Comparison of ENCODE assay signal across 8 mouse cellular contexts in the genomic region with DNA sequence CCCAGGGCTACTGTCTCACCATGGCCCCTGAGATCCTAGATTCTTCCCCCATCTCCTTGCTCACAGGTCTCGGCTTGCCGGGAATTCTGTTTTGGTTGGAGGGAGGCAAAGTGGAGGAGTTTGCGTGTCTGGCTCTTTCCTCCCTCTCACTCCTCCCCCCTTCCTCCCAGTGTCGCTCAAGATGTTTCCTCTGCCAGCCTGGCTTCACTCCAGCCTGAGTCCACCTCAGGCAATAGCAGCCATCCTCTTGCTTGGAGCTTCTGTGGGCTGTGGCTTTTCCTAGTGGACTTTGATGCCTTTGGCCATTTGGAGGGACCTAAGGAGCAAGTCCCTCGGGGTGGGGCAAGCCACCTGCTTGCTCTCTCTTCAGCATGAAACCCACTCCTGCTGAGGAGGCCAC. TPM values are rescaled to one million over a fixed set of nuclear protein-coding genes. Genes with fewer than 3 reads are reported as not detected.
A peak's percentile ranks its signal among the peaks of the same experiment; 100 is the strongest.
DNase-seq lines count a peak whose midpoint lies in the region; ATAC-seq and TF ChIP-seq lines count a peak whose summit lies in the region.
"Had no signal": no experiment of that assay in that cellular context is flagged by ENCODE, and none has a peak within 500 bp of the region (broad histone marks: within the 10 kb centered on the region; RNA-seq: fewer than 3 reads in every experiment).

No protein-coding gene starts in this region.

- H3K9me3 ChIP-seq in kidney, embryonic 16.5 days (ENCODE audit: low read length): no peaks in the 10 kb centered on the region
- no peaks in the 10 kb centered on the region for H3K9me3 ChIP-seq in lung, postnatal 0 days (ENCODE audit: low read length)

- H3K4me3 ChIP-seq in kidney, embryonic 16.5 days (ENCODE audit: low read length): no peak overlapping the region
- H3K4me3 ChIP-seq in lung, postnatal 0 days (ENCODE audit: low read depth, low read length): no peak overlapping the region
- H3K4me3 ChIP-seq: heart, adult 2 months had no signal

- TF ChIP-seq EP300 in lung, postnatal 0 days (IDR thresholded peaks at IDR 0.05): peak; percentile 56; the same call in 1 of the 2 replicates

- no peaks in the 10 kb centered on the region for H3K27me3 ChIP-seq in kidney, embryonic 16.5 days (ENCODE audit: insufficient read depth, low read length)
- H3K27me3 ChIP-seq in lung, postnatal 0 days (replicated peaks; ENCODE audit: insufficient read depth, low read length): no peaks in the 10 kb centered on the region

- no peak for DNase-seq in kidney, adult 8-10 months
- peak; percentile 67 for DNase-seq in cerebellum, adult 9-10 months
- DNase-seq in lung, postnatal 0 days (ENCODE audit: low spot score): peak; percentile 61
- DNase-seq in yolk sac, embryonic 10.5 days (ENCODE audit: low spot score): no peak
- DNase-seq in layer of hippocampus, postnatal 14 days (ENCODE audit: low spot score in 2 of 2): no peak

- no peak for TF ChIP-seq CTCF in lung, postnatal 0 days (IDR thresholded peaks at IDR 0.05)

- H3K27ac ChIP-seq in kidney, embryonic 16.5 days (ENCODE audit: low read length): 0 out of 2 replicates have a peak overlapping the region, but pooled peaks have one; percentile 2
- H3K27ac ChIP-seq in lung, postnatal 0 days (ENCODE audit: low read length): peak overlapping the region; percentile 11; the same call in 1 of the 2 replicates
- H3K27ac ChIP-seq: heart, adult 2 months had no signal

- ATAC-seq in kidney, embryonic 16.5 days (ENCODE audit: low FRiP score, low TSS enrichment): no peak
- peak; percentile 62 to 69 for ATAC-seq in hematopoietic stem cell, adult 5-6 weeks (replicated peaks in 1 of 2; ENCODE audit: insufficient read depth in 1 of 2, low FRiP score in 2 of 2, low TSS enrichment in 1 of 2, low read depth in 1 of 2, poor library complexity in 2 of 2, severe bottlenecking in 2 of 2)
- peak; percentile 39; the same call in 1 of the 2 replicates for ATAC-seq in lung, postnatal 0 days

- H3K4me2 ChIP-seq in kidney, embryonic 16.5 days (replicated peaks; ENCODE audit: low read depth, low read length): no peak overlapping the region
- no peak overlapping the region for H3K4me2 ChIP-seq in lung, postnatal 0 days (replicated peaks; ENCODE audit: low read depth, low read length)

- H3K9ac ChIP-seq in kidney, embryonic 16.5 days (replicated peaks; ENCODE audit: low read length): no peak overlapping the region
- no peak overlapping the region for H3K9ac ChIP-seq in lung, postnatal 0 days (replicated peaks; ENCODE audit: low read depth)

- WGBS in kidney, embryonic 16.5 days: 19% methylated on average over 5 of the region's 5 CpGs
- WGBS in lung, postnatal 0 days: 21% methylated on average over 5 of the region's 5 CpGs

- no peaks in the 10 kb centered on the region for H3K36me3 ChIP-seq in kidney, embryonic 16.5 days (ENCODE audit: insufficient read depth, low read length)
- H3K36me3 ChIP-seq in lung, postnatal 0 days (ENCODE audit: insufficient read depth, low read length): no peaks in the 10 kb centered on the region

- H3K4me1 ChIP-seq in kidney, embryonic 16.5 days (ENCODE audit: insufficient read depth, low read length): peaks cover 41% of the 10 kb centered on the region
- H3K4me1 ChIP-seq in lung, postnatal 0 days (ENCODE audit: insufficient read depth, low read depth, low read length): peaks cover 32% of the 10 kb centered on the region

RNA-seq across cellular contexts. Expression of a gene that starts 27.2 kb away (rescaled TPM):
- polyA plus RNA-seq in kidney, embryonic 16.5 days (2015; fragmentation: Nextera tagmentation; extraction: Ambion mirVana): 11.2 and 11.4 TPM in 2 replicates
- 77.8 and 83.5 TPM in 2 replicates for total RNA-seq in hematopoietic stem cell, adult 5-6 weeks (2017)
- polyA plus RNA-seq in lung, postnatal 0 days (2015; fragmentation: Nextera tagmentation; extraction: Ambion mirVana): 21.7 and 25.7 TPM in 2 replicates
- total RNA-seq in layer of hippocampus, postnatal 14 days (2021): 100 to 1,000 TPM; 137 to 143 TPM

Comparison
In these comparisons a context has a peak if more than half of its experiments do, and no peak if none do; other contexts are left out.
1. DNase-seq: peak in cerebellum, adult 9-10 months (single experiment) and lung, postnatal 0 days (single experiment); none in kidney, adult 8-10 months (0 of 2), yolk sac, embryonic 10.5 days (single experiment) and layer of hippocampus, postnatal 14 days (0 of 2).